Mouse (Mus musculus): ENCODE results near the gene Gm49342.
A peak's percentile ranks its signal among the peaks of the same experiment; 100 is the strongest.

DNA sequence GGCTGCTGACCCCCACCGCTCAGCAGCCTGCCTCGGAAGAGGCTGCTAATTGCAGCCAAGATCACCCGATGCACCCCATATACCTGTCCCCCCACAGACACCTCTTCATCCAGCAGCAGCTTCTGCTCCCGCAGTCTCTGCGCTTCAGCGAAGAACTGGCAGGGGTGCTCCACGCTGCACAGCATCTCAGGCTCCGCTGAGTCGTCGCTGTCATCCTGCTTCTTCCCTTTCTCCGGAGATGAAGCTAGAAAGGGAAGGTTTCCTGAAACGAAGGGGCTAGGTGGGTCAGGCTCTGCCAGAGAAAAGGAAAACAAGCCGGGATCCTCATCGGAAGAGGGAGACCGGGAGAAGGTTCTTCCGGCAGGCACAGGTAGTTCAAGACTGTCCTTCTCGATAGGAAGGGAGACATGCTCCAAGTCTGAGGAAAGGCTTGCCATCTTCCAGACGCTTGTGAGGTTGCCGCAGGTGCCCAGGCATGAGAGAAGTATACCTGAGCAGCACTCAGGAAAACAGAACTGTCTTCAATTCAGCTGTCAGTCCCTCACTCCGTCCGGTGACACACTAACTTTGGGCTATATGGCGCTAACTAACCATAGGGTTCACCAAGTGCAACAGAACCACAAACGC lies 47.5 kb upstream of the Gm49342 start:
- TF ChIP-seq CTCF (IDR thresholded peaks at IDR 0.05; ENCODE audit: borderline replicate concordance, insufficient read depth, low read depth, low read length) (no peak), POLR2A (IDR thresholded peaks at IDR 0.05; ENCODE audit: borderline replicate concordance, insufficient read depth, low read length) (peak; percentile 47; the same call in 1 of the 2 replicates)

Measured in cerebellum, adult 2 months (tissue).